Mouse (Mus musculus) testis, adult 2 months (tissue): ENCODE data around the gene Cog3.

Experiments used
- CTCF ChIP-seq: fragments of 200-500 bp; IDR thresholded peaks from 2 replicates; pipeline ENCODE4 v1.5.1; 2012; ENCODE audit warnings: low read depth, mild to moderate bottlenecking, inconsistent platforms, low read length, moderate library complexity; ENCODE audit not compliant: control insufficient read depth, insufficient read depth, insufficient replicate concordance
- POLR2A ChIP-seq: fragments of 200-500 bp; IDR thresholded peaks from 2 replicates; pipeline ENCODE4 v1.6.1; 2012; ENCODE audit warnings: low read depth, mild to moderate bottlenecking, inconsistent platforms, low read length, moderate library complexity; ENCODE audit not compliant: control insufficient read depth

DNA sequence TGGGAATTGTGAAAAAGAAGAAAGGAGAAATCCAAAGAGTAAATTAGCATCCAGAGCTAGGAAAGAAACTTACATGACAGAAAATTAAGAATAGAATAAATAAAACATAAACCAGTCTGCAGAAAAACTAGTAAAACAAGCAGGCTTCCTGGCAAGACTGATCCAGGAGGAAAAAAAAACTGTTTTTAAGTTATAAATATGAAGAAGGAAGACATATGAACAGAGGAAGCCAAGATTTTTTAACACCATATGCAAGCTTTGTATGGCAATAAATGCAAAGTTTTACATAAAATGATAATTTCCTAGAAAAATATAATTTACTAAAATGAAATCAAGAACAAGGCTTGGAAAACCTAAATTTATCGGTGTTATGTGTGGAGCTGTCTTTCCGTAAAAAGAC lies 63.9 kb downstream of the Cog3 start:
- TF ChIP-seq POLR2A (no peak), CTCF (no peak)
